Mouse (Mus musculus) ES-Bruce4 (cell line): Measurements from ENCODE around the gene Nkpd1.

ENCODE experiments used
- CTCF ChIP-seq: IDR thresholded peaks from one replicate; pipeline ENCODE4 v1.8.1; 2011; ENCODE audit warnings: low read depth, low read length
- EP300 ChIP-seq: IDR thresholded peaks from 2 replicates; pipeline ENCODE4 v1.6.1; 2011; ENCODE audit warnings: low read depth, low read length; ENCODE audit not compliant: insufficient read depth
- POLR2A ChIP-seq: IDR thresholded peaks from one replicate; pipeline ENCODE4 v1.8.1; 2011; ENCODE audit warnings: low read length; ENCODE audit not compliant: insufficient read depth

DNA sequence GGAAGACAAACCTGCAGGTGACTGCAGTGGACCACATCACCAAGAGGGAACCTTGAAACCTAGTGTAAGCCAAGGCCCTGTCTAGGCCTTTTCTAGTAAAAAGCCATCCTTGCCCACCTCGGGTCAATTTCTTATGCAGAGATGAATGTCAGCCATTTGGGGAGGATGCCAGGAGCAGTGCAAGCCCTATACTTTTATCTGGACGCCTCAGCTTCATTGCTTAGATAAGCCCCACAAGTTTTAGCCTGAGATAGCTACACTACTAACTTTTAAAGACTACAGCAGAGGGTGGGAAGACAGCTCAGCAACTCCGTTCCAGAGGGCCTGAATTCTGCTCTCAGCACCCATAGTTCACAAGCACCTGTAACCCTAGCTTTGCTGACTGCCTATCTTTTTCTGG, 46.2 kb downstream of the Nkpd1 start:
- TF ChIP-seq POLR2A (no peak), CTCF (no peak), EP300 (no peak)
